Mouse (Mus musculus) brain, embryonic 14.5 days (tissue): ENCODE measurements at regions not wholly inside any gene's neighbourhood (a gene's known extent, or its start where the extent isn't known, plus 50 kb on each side); places are given as distances from the start of the nearest gene placed in this dataset.

Source experiments
- DNase-seq: peaks from one replicate; pipeline ENCODE4 v3.0.0-alpha.2; 2011; ENCODE audit warnings: low read depth
- CTCF ChIP-seq: fragments of 200-500 bp; IDR thresholded peaks from 2 replicates; pipeline ENCODE4 v1.5.1; 2012; ENCODE audit warnings: inconsistent platforms, mild to moderate bottlenecking, moderate library complexity, borderline replicate concordance; ENCODE audit not compliant: insufficient read depth, insufficient read length; ENCODE audit errors: extremely low read depth
- POLR2A ChIP-seq: fragments of 200-500 bp; IDR thresholded peaks from 2 replicates; pipeline ENCODE4 v1.6.1; 2012; ENCODE audit warnings: mild to moderate bottlenecking, inconsistent platforms, borderline replicate concordance; ENCODE audit not compliant: poor library complexity, insufficient read depth, insufficient read length, severe bottlenecking; ENCODE audit errors: extremely low read depth

GRCm38 (mm10) chr17:16101548-16101947 is 270.7 kb upstream of the Rgmb start:
- DNase-seq = no peak
- TF ChIP-seq POLR2A = no peak
- no peak for TF ChIP-seq CTCF

DNA sequence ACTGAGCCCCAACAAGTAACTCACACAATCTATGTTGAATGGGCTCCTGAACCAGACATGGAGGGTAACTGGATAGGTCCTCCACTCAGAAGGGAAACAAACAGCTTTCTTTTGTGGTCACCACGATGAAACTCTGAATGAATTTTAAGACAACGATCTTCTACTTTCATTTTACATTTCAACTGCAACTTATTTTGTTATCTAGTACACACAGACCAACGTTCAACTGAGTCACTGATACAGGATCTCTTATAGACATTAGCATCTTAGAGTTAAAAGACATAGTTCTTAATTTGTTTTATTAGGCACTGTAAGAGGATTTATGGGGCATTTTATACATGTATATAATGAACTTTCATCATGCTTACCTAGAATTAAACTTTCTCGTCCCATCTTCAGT is 262.1 kb upstream of the Rgmb start:
- no peak for DNase-seq
- no peak for TF ChIP-seq POLR2A
- no peak for TF ChIP-seq CTCF

- TF ChIP-seq CTCF (no peak), POLR2A (no peak)
- peak; percentile 25 for DNase-seq
These were observed 258.9 kb upstream of the Rgmb start for GRCm38 (mm10) chr17:16089619-16090280.

DNA sequence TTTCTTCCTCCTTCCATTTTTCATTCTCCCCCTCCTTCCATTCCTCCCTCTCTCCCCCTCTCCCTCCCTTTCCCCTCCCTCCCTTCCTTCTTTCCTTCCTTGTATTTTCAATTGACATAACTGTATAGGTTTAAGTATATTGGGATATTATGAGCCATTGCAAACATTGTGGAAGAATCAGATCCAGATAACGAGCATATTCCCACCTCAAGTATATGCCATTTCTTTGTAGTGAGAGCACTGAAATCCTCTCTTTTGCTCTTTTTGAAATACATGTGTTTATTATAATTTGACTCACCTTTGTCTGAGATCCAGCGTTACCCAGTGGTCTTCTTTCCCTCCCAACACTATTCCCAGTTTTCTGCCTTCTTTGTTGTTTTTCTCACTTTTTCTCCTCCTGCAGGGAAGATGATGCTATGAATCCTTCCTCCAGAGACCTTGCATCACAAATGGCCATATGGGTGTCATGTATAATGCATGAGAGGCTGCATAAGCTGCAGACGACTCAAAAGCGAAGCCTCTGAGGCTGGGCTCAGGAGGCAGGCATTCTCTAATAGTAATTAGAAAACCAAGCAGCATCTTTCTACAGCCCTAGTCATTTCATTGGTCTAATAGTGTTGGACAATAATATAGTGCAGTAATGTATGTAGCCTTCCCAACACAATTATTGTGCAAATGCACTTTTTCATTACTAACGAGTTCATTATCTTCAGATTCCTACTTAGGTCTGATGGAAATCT is 258.2 kb upstream of the Rgmb start:
- DNase-seq = peak; percentile 95
- TF ChIP-seq CTCF (no peak), POLR2A (no peak)

DNA sequence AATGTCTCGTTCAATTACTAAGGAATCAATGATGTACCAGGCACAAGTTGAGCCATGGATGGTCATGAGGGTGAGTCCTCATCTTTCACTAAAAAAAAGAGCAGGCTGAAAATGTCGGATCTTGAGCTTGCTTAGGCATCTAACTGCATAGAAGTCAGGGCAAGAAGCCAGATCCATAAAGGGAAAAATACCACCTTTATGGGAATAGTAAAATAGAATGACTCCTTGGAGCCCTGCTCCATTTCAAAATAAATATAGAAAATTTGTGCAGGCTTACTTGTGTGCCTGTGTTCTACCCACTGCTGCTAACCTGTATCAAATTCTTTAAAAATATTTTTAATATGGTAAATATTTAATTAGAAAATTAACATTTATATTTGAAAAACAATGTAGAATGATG is 256.2 kb upstream of the Rgmb start:
- TF ChIP-seq CTCF (no peak), POLR2A (no peak)
- DNase-seq = no peak

- peak; percentile 45 for DNase-seq
- TF ChIP-seq CTCF (no peak), POLR2A (no peak)
These were observed 252.0 kb upstream of the Rgmb start for GRCm38 (mm10) chr17:16082842-16083241.

DNA sequence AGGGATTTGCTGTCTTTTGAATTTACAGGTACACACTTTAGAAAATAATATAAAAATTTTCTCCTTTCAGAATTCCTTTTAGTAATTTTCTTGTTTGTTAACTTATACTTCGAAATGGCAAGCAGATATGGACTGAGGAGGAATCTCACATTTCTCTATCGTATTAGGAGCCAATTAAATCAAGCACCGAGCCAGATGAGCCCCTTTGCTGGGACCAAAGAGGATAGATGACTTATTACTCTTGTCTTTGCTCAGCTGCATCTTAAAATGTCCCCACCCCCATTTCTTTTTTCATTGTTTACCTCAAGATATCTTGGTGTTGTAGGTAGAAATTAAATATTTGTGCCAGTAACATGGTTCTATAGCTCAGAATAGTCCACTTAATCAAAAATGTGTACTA is 247.7 kb upstream of the Rgmb start:
- TF ChIP-seq POLR2A (no peak), CTCF (no peak)
- no peak for DNase-seq

GRCm38 (mm10) chr17:16069334-16069733 is 238.5 kb upstream of the Rgmb start:
- DNase-seq = peak; percentile 25
- TF ChIP-seq CTCF = no peak
- no peak for TF ChIP-seq POLR2A

DNA sequence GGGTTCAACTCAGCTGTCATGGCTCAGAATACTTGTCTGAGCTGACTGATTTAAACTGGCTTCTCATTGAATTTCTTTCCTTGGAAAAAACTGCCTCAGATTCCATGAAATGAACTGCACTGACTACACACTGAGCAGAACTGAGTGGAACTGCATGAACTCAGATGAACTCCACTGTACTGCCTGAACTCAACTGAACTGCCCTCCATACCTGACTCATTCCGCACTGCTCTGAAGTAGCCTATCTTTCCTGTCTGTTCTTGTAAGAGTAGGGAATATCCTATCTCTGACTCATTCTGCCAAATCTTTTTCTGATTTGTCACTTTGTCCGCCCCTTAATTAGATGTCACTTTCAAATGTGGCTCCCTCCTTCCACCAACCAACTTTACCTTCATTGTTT is 237.0 kb upstream of the Rgmb start:
- DNase-seq = no peak
- TF ChIP-seq POLR2A (no peak), CTCF (no peak)

- no peak for TF ChIP-seq CTCF
- no peak for TF ChIP-seq POLR2A
- peak; percentile 27 for DNase-seq
These were observed 223.6 kb upstream of the Rgmb start for GRCm38 (mm10) chr17:16054481-16054880.

GRCm38 (mm10) chr17:16051713-16052112 is 220.9 kb upstream of the Rgmb start:
- DNase-seq = no peak
- TF ChIP-seq POLR2A = no peak
- TF ChIP-seq CTCF = no peak

DNA sequence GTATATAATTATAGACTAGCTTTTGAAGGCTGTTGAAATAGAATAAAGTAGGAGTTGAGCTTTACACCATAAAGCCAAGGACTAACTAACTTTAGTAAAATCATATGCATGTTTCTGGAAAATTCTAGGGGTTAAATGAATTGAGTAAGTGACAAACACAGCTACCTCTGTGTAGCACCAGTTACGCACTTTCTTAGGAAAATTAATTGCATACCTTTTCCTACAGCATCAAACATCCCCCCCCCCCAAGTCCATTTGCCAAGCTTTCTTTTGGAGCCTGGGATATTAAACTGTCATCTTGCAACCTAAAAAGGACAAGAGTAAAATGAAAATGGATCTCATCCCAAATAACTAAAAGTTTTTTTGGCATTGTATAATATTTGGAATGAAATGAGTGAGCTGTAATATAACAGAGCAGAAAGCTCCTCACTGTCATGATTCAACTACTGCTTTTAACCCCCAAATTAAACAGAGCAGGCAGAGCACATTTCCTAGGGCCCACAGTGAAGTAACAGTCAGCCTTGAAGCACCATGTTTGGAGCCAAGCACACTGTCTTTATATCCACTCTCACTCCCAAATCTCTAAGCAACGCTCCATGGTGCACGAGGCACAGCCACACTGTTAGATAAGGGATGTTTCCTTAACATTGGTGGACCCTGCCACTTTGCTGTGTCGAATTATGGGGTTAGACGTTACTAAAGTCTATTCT is 210.9 kb upstream of the Rgmb start:
- TF ChIP-seq CTCF (no peak), POLR2A (no peak)
- DNase-seq = no peak

DNA sequence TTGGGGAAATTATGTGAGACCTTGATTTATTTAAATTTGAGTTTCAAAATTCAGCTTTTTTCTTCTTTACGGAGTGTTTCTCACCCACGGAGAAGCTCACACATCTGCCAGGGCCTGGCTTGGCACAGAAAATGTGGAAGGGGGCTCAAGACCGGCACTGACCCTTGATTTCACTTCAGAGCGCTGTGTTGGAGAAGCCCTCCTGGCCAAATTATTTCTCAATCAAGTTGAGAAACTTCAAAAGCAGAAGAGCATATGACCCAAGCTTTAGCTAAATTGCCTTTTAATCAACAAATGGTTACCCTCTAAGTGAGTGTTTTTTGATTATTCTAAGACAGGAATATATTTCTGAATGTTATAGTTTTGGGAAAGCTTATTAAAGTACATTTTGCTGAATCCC is 197.2 kb upstream of the Rgmb start:
- DNase-seq = no peak
- TF ChIP-seq CTCF (no peak), POLR2A (no peak)
